Mouse (Mus musculus): ENCODE results near the gene Bdh2. TPM values are rescaled to one million over a fixed set of nuclear protein-coding genes. Genes with fewer than 3 reads are reported as not detected.

Bdh2 gene
- polyA plus RNA-seq (2014; fragmentation: Illumina TruSeq; extraction: RNeasy Lipid Tissue Mini Kit (QIAGEN cat#74804); ENCODE audit: low read depth, low replicate concordance) = 0.93 TPM

GRCm38 (mm10) chr3:135280669-135281415 is at the start of gene Bdh2:
Gene Bdh2 (plus strand): TSS chr3:135281221.

GRCm38 (mm10) chr3:135307411-135308259 is 26.6 kb downstream of the Bdh2 start, which contains the start of gene Slc9b2:
Gene Slc9b2 (plus strand): TSS chr3:135307700.

GRCm38 (mm10) chr3:135347739-135348264 is 66.8 kb downstream of the Bdh2 start, which contains the start of gene Slc9b1:
Gene Slc9b1 (plus strand): TSS chr3:135348029.

Other genes with a start within 250 kb of the Bdh2 start
- 5.1 TPM for gene Cenpe, start 68.7 kb upstream of the Bdh2 start, polyA plus RNA-seq (2014; fragmentation: Illumina TruSeq; extraction: RNeasy Lipid Tissue Mini Kit (QIAGEN cat#74804); ENCODE audit: low read depth, low replicate concordance)
- gene Slc9b2, start 26.5 kb downstream of the Bdh2 start, polyA plus RNA-seq (2014; fragmentation: Illumina TruSeq; extraction: RNeasy Lipid Tissue Mini Kit (QIAGEN cat#74804); ENCODE audit: low read depth, low replicate concordance) = 0.35 TPM
- not detected for gene Slc9b1, start 66.8 kb downstream of the Bdh2 start, polyA plus RNA-seq (2014; fragmentation: Illumina TruSeq; extraction: RNeasy Lipid Tissue Mini Kit (QIAGEN cat#74804); ENCODE audit: low read depth, low replicate concordance)
- gene Cisd2, start 142.7 kb downstream of the Bdh2 start, polyA plus RNA-seq (2014; fragmentation: Illumina TruSeq; extraction: RNeasy Lipid Tissue Mini Kit (QIAGEN cat#74804); ENCODE audit: low read depth, low replicate concordance) = 109 TPM
- gene Ube2d3, start 156.9 kb downstream of the Bdh2 start, polyA plus RNA-seq (2014; fragmentation: Illumina TruSeq; extraction: RNeasy Lipid Tissue Mini Kit (QIAGEN cat#74804); ENCODE audit: low read depth, low replicate concordance) = 1,733 TPM
- 11.4 TPM for gene Manba, start 204.4 kb downstream of the Bdh2 start, polyA plus RNA-seq (2014; fragmentation: Illumina TruSeq; extraction: RNeasy Lipid Tissue Mini Kit (QIAGEN cat#74804); ENCODE audit: low read depth, low replicate concordance)